Mouse (Mus musculus) bone marrow macrophage, adult 2 months (primary cell): Measurements from ENCODE around the gene Ccdc126. TPM values are rescaled to one million over a fixed set of nuclear protein-coding genes. Genes with fewer than 3 reads are reported as not detected.
A peak's percentile ranks its signal among the peaks of the same experiment; 100 is the strongest.

Experiments used
- H3K27ac ChIP-seq: 2 replicates; pipeline ENCODE4 v1.5.1; 2012; ENCODE audit warnings: low read depth, low read length; ENCODE audit not compliant: insufficient read depth
- H3K4me1 ChIP-seq: 2 replicates; pipeline ENCODE4 v1.6.1; 2012; ENCODE audit warnings: low read length; ENCODE audit not compliant: control insufficient read depth, insufficient read depth
- H3K4me3 ChIP-seq: 2 replicates; pipeline ENCODE4 v1.5.1; 2012; ENCODE audit warnings: mild to moderate bottlenecking, low read length, moderate library complexity; ENCODE audit not compliant: insufficient read depth
- CTCF ChIP-seq: IDR thresholded peaks from 2 replicates; pipeline ENCODE4 v1.5.1; 2012; ENCODE audit warnings: low read depth, mild to moderate bottlenecking, low read length, moderate library complexity
- POLR2A ChIP-seq: IDR thresholded peaks from 2 replicates; pipeline ENCODE4 v1.6.1; 2012; ENCODE audit warnings: mild to moderate bottlenecking, low read depth, low read length, borderline replicate concordance
- polyA plus RNA-seq: library from polyadenylated mRNA; stranded (reverse); fragments of >200 nt; gene quantifications from 2 replicates; pipeline ENCODE4 v1.2.4, GENCODE M21; 2012; ENCODE audit not compliant: missing spikeins, insufficient read depth, insufficient read length

Ccdc126 gene
- polyA plus RNA-seq, 1 experiment, result 6.4 TPM

DNA sequence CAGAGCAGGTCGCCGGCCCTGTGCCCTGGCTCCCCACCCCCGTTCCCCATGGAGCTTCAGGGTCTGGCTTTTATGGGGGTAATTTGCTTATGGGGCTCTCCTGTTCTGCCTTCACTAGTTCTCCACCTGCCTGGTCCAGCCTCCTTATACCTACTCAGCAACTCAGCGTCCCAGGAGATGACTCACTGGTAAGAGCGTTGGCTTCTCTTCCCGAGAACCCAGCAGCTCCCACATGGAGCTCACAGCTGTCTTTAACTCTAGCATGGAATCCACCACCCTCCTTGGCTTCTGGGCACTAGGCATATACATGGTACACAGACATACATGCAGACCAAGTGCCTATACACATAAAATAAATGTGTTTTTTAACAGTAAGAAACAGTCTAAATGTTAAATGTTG is 20.1 kb downstream of the Ccdc126 start:
- TF ChIP-seq CTCF (no peak), POLR2A (no peak)
- Histone ChIP-seq H3K4me3 (no peak overlapping the region), H3K27ac (no peak overlapping the region), H3K4me1 (peaks cover 9% of the 10 kb centered on the region)

DNA sequence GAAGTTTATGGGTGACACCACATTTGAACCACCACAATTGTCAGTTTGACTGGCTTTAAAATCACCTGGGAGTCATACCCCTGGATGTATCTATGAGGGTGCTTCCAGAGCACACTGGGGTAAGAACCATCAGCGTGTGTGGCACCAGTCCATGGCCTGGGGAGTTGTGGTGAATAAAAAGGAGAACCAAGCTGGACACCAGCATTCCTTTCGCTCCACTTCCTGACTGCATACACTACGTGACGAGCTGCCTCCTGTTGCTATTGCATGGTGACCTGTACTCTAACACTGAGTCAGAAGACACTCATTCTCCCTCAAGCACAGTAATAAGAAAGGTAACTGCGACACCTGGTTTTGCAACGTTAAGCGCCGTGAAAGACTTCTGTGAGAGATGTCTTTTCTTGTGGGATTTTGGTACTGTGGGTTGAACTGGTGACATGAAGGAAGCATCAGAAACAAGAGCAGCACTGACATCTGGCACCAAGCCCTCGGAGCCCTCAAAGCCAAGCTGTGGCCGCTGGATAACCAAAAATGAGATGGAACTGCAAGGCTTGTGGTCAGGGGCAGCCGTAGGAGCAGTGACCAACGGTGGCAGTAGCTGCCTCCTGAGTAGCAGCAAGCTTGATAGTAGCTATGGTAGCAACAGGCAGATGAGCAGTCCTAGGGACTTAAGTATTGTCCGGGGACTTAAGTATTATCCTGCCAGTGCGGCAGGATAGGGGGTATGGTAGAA is 24.8 kb downstream of the Ccdc126 start:
- Histone ChIP-seq H3K4me3 (no peak overlapping the region), H3K4me1 (peaks cover 9% of the 10 kb centered on the region), H3K27ac (no peak overlapping the region)
- no peak for TF ChIP-seq POLR2A
- TF ChIP-seq CTCF, result no peak

DNA sequence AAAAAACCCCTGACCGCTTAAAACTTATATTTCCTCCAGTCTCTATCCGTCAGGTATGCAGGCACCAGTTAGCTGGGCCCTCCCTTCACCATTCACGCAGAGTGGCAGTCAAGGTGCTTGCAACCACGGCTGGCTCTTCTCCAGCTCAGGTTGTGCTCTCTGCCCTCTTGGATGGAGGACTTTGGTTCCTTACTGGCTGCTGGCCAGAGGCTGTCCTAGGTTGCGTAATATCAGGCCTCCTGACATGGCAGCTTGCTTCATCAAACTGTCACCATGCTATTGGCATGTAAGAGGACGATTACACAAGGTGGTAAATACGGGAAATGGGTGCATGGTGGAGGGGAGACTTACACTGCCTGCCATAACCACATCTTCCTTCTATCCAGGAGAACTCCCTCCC is 30.8 kb downstream of the Ccdc126 start:
- TF ChIP-seq POLR2A, result no peak
- TF ChIP-seq CTCF, result no peak
- Histone ChIP-seq H3K4me1 (0 out of 2 replicates have a peak, but pooled peaks cover 2% of the 10 kb centered on the region), H3K27ac (no peak overlapping the region), H3K4me3 (no peak overlapping the region)

DNA sequence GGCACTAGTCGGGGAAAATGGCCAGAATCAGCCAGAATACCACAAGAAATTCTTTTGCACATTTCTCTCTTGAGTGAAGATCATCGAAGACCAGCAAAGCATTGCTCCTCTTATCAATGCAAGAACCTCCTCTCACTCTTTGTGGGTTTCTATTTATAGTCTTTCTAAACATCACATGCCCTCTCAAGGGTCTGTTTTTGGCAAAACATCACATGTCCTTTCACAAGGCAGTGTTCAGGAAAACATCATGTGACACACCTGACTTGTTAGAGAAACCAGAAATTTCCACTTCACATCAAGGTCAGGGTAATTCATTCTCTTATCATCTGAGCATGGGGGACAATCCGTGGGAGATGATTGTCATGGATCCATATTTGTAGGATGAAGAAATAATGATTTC is 35.5 kb downstream of the Ccdc126 start:
- no peak overlapping the region for H3K27ac ChIP-seq
- no peak for TF ChIP-seq CTCF
- no peak for TF ChIP-seq POLR2A
- 0 out of 2 replicates have a peak, but pooled peaks cover 2% of the 10 kb centered on the region for H3K4me1 ChIP-seq
- H3K4me3 ChIP-seq, result no peak overlapping the region

DNA sequence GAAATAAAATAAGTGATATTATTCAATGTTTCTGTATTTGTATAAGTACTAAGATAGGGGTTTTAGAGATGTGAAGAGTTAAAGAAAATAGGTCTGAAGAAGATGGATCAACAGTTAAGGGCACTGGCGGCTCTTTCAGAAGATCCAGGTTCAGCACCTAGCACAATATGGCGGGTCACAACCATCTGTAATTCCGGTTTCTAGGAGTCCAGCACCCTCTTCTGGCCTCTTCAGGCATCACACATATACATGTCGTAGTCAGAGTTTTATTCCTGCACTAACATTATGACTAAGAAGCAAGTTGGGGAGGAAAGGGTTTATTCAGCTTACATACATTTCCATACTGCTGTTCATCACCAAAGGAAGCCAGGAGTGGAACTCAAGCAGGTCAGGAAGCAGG is 36.1 kb downstream of the Ccdc126 start:
- TF ChIP-seq CTCF (no peak), POLR2A (no peak)
- H3K4me3 ChIP-seq, result no peak overlapping the region
- 0 out of 2 replicates have a peak, but pooled peaks cover 2% of the 10 kb centered on the region for H3K4me1 ChIP-seq
- no peak overlapping the region for H3K27ac ChIP-seq

DNA sequence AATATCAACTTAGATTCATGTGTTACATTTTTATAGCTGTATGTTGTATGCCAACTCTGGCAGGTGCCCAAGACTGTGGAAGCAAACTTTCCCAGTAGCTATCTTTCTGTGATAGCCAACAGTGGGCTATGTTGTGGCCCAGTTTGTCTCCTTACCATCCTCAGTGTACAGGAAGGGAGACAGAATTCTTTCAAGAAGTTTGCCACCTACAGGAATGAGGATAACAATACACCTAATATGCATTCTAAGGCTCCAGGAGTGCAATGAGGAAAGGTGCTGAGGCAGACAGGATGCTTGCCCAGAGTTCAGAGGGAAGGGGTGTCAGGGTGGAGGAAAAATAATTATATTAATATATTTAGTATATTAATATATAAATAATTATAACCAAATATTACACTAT is 41.3 kb downstream of the Ccdc126 start:
- Histone ChIP-seq H3K4me3 (no peak overlapping the region), H3K4me1 (no peaks in the 10 kb centered on the region), H3K27ac (no peak overlapping the region)
- TF ChIP-seq CTCF (no peak), POLR2A (no peak)

DNA sequence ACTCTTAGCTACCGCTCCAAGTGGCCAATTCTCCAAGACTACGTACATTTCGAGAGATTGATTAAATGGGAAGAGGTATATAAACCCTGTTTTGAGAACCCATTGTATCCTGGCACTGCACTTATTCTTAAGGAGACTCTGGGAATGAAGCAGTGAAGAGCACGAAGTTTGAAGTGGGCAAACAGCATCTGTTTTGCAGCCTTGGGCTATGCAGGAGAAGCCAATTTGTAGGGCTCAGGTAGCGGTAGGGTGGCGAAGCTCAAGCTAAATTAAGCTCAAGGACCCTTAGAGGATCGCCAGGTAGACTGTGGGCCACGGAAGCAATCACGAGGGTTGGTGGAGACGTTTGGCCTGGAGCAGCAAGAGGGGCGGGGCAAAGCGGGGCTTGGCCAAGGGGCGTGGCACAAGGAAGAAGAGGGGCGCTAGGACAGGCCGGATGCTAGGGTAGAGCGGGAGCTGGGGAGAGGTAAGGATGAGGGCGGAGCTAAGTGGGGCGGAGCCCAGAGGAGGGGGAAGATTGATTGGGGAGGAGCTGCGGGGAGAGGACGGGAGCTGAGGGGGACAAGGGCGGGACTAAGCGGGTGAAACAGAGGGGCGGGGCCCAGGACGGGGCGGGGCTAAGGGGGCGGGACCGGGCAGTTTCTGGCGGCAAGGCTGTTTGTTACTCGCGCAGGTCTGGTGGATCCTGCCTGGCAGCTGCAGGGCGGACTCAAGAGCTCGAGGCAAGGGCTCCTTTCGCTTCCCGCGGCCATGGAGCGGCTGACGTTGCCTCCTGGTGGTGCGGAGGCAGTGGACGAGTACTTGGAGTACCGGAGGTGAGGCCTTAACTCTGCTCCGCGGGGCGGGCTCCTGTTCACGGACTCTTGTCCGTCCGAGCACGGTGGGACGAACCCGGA is 48.3 kb downstream of the Ccdc126 start, which contains the start of gene Fam221a:
Gene Fam221a (plus strand): TSS at position 581 of the 896 bp plus-strand sequence.
- H3K4me3 ChIP-seq, result peak within 1 kb of the TSS; percentile 66
- peaks cover 6% of the 10 kb centered on the region for H3K4me1 ChIP-seq
- TF ChIP-seq CTCF (no peak), POLR2A (peak; percentile 68; the same call in 1 of the 2 replicates)
- no peak within 1 kb of the TSS for H3K27ac ChIP-seq

DNA sequence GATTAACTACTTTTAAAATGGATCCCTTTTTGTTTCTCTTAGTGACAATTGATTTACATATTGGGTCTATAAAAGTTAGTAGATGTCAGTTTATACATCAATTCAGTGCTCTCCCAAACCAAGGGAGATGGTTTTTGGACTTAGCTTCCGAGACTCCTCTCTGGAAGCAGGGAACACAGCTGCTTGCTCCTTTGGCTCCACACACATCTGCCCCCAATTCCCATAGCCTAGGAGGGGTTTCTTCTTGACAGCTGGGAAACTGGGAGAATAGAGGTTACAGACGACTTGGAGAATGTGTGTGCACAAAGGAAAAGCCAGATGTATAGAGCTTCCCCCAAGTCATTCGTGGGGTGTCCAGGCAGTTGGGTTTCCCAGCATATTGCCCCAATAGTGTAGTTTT is 49.1 kb downstream of the Ccdc126 start:
- TF ChIP-seq POLR2A (no peak), CTCF (no peak)
- peak overlapping the region; percentile 66 for H3K4me3 ChIP-seq

DNA sequence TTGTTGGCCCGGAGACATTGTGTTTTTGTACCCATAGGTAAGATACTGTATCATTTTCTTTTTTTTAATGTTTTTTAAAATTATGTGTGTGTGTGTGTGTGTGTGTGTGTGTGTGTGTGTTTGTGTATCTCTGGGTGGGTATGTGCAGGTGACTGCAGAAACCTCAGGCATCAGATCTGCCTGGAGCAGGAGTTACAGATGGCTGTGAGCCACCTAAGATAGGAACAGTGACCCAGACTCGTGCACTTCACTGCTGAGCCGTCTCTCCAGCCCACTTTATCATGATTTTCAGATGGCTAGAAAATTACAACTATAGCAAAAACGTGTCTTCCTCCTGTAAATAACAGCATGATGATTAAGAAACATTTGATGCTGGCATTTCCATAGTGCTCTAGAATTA is 53.6 kb downstream of the Ccdc126 start:
- H3K4me1 ChIP-seq, result peaks cover 6% of the 10 kb centered on the region
- no peak for TF ChIP-seq CTCF
- no peak for TF ChIP-seq POLR2A
- no peak overlapping the region for H3K27ac ChIP-seq
- no peak overlapping the region for H3K4me3 ChIP-seq

More for the DNA sequence above, 49.1 kb downstream of the Ccdc126 start:
- Histone ChIP-seq H3K4me1 (peaks cover 6% of the 10 kb centered on the region), H3K27ac (no peak overlapping the region)

DNA sequence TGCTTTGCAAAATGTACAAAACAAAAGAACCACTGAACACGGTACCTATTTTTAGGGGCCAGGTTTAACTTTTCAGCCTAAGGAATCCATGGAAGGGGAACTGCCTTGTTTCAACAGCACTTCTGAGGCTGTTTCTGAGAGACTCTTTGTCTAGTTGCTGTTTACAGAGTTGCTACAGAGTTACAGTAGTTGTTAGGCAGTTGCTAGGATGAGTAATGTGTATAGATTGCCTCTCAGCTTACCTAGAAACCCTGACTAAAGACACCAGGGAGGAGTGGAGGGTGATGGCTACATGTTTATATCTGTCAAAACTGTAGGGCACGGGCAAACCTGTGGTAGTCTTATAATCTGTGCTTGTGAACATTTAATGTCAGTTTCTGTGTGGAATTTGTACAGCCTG is 54.9 kb downstream of the Ccdc126 start:
- TF ChIP-seq POLR2A (no peak), CTCF (no peak)
- H3K4me1 ChIP-seq, result no peaks in the 10 kb centered on the region
- H3K4me3 ChIP-seq, result no peak overlapping the region
- no peak overlapping the region for H3K27ac ChIP-seq
